Mouse (Mus musculus): ENCODE measurements at regions not wholly inside any gene's neighbourhood (a gene's known extent, or its start where the extent isn't known, plus 50 kb on each side); places are given as distances from the start of the nearest gene placed in this dataset.

GRCm38 (mm10) chr2:166333818-166334217 is 178.4 kb upstream of the Sulf2 start:
- TF ChIP-seq CTCF (IDR thresholded peaks at IDR 0.05; ENCODE audit: insufficient read depth, low read length) (no peak), POLR2A (IDR thresholded peaks at IDR 0.05; ENCODE audit: borderline replicate concordance, extremely low read depth, low read depth, low read length) (no peak)
